ENCODE assay signal across 10 mouse cellular contexts in genomic region chr11:79878091-79878490, GRCm38 (mm10).
DNase-seq lines count a peak whose midpoint lies in the region; ATAC-seq and TF ChIP-seq lines count a peak whose summit lies in the region.
"Had no signal": no experiment of that assay in that cellular context is flagged by ENCODE, and none has a peak within 500 bp of the region (broad histone marks: within the 10 kb centered on the region; RNA-seq: fewer than 3 reads in every experiment).

No protein-coding gene starts in this region.

- no peak overlapping the region for H3K27ac ChIP-seq in forebrain, embryonic 10.5 days
- H3K27ac ChIP-seq in hindbrain, embryonic 13.5 days, result no peak overlapping the region
- no peak overlapping the region for H3K27ac ChIP-seq in hindbrain, embryonic 12.5 days
- H3K27ac ChIP-seq: embryonic facial prominence, embryonic 13.5 days had no signal

- no peak overlapping the region for H3K4me3 ChIP-seq in lung, adult 2 months (replicated peaks; ENCODE audit: extremely low read depth, low read depth, low read length)
- no peak overlapping the region for H3K4me3 ChIP-seq in forebrain, embryonic 10.5 days
- no peak overlapping the region for H3K4me3 ChIP-seq in hindbrain, embryonic 13.5 days
- no peak overlapping the region for H3K4me3 ChIP-seq in hindbrain, embryonic 12.5 days
- H3K4me3 ChIP-seq: embryonic facial prominence, embryonic 13.5 days had no signal

- ATAC-seq in hindbrain, embryonic 13.5 days (ENCODE audit: low FRiP score), result no peak
- no peak for ATAC-seq in hindbrain, embryonic 12.5 days (ENCODE audit: low FRiP score)

- intact Hi-C loops in heart, postnatal 14 days (cut with DNase I), result no loop called here

- no peak overlapping the region for H3K4me2 ChIP-seq in hindbrain, embryonic 13.5 days
- no peak overlapping the region for H3K4me2 ChIP-seq in hindbrain, embryonic 12.5 days (replicated peaks)
- H3K4me2 ChIP-seq: embryonic facial prominence, embryonic 13.5 days; midbrain, embryonic 11.5 days had no signal

- WGBS in lung, adult 2 months, result 48% methylated on average over 7 of the region's 7 CpGs
- WGBS in forebrain, embryonic 10.5 days, result 87% methylated on average over 7 of the region's 7 CpGs
- WGBS in hindbrain, embryonic 13.5 days, result 86% methylated on average over 7 of the region's 7 CpGs
- 85% methylated on average over 7 of the region's 7 CpGs for WGBS in hindbrain, embryonic 12.5 days

- no peak overlapping the region for H3K9ac ChIP-seq in hindbrain, embryonic 13.5 days
- no peak overlapping the region for H3K9ac ChIP-seq in hindbrain, embryonic 12.5 days
- H3K9ac ChIP-seq: embryonic facial prominence, embryonic 13.5 days had no signal

- no peak for TF ChIP-seq CTCF in lung, adult 2 months (IDR thresholded peaks at IDR 0.05; ENCODE audit: insufficient read depth, low read length)

- H3K9me3 ChIP-seq in forebrain, embryonic 10.5 days, result no peaks in the 10 kb centered on the region
- no peaks in the 10 kb centered on the region for H3K9me3 ChIP-seq in hindbrain, embryonic 13.5 days
- H3K9me3 ChIP-seq in hindbrain, embryonic 12.5 days (replicated peaks), result no peaks in the 10 kb centered on the region
- H3K9me3 ChIP-seq: embryonic facial prominence, embryonic 13.5 days had no signal

- H3K4me1 ChIP-seq in lung, adult 2 months (ENCODE audit: control insufficient read depth, insufficient read depth, low read length), result peaks cover 3% of the 10 kb centered on the region
- no peaks in the 10 kb centered on the region for H3K4me1 ChIP-seq in forebrain, embryonic 10.5 days
- no peaks in the 10 kb centered on the region for H3K4me1 ChIP-seq in hindbrain, embryonic 13.5 days (replicated peaks)
- no peaks in the 10 kb centered on the region for H3K4me1 ChIP-seq in hindbrain, embryonic 12.5 days
- H3K4me1 ChIP-seq: embryonic facial prominence, embryonic 13.5 days had no signal

- TF ChIP-seq POLR2A in lung, adult 2 months (IDR thresholded peaks at IDR 0.05; ENCODE audit: borderline replicate concordance, extremely low read depth, low read depth, low read length), result no peak

- H3K36me3 ChIP-seq in forebrain, embryonic 10.5 days (replicated peaks), result no peaks in the 10 kb centered on the region
- H3K36me3 ChIP-seq in hindbrain, embryonic 13.5 days, result no peaks in the 10 kb centered on the region
- no peaks in the 10 kb centered on the region for H3K36me3 ChIP-seq in hindbrain, embryonic 12.5 days
- H3K36me3 ChIP-seq: embryonic facial prominence, embryonic 13.5 days had no signal

- H3K27me3 ChIP-seq in forebrain, embryonic 10.5 days (ENCODE audit: poor library complexity, severe bottlenecking), result no peaks in the 10 kb centered on the region
- no peaks in the 10 kb centered on the region for H3K27me3 ChIP-seq in hindbrain, embryonic 13.5 days
- H3K27me3 ChIP-seq in hindbrain, embryonic 12.5 days, result no peaks in the 10 kb centered on the region
- H3K27me3 ChIP-seq: embryonic facial prominence, embryonic 13.5 days had no signal

- peak; percentile 58 for DNase-seq in urinary bladder, postnatal 14 days (ENCODE audit: low spot score)
- DNase-seq in urinary bladder, postnatal 10 days (ENCODE audit: low spot score), result no peak
- DNase-seq in heart, postnatal 14 days, result peak; percentile 39 to 46
- DNase-seq in lung, adult 2 months, result peak; percentile 38
- no peak for DNase-seq in forebrain, embryonic 10.5 days (ENCODE audit: extremely low spot score, low spot score)
- no peak for DNase-seq in cerebellum, postnatal 10 days

Comparison
In these comparisons a context has a peak if more than half of its experiments do, and no peak if none do; other contexts are left out.
1. DNase-seq: peak in urinary bladder, postnatal 14 days (single experiment), heart, postnatal 14 days (2 of 2) and lung, adult 2 months (single experiment); none in urinary bladder, postnatal 10 days (single experiment), forebrain, embryonic 10.5 days (single experiment) and cerebellum, postnatal 10 days (0 of 2).